Mouse (Mus musculus): Measurements from ENCODE around the gene Diaph2. TPM values are rescaled to one million over a fixed set of nuclear protein-coding genes. Genes with fewer than 3 reads are reported as not detected.

The Diaph2 gene
- polyA plus RNA-seq (2012; ENCODE audit: insufficient read depth, low replicate concordance) = 0.16 and 1.3 TPM in 2 replicates

- H3K4me3 ChIP-seq (replicated peaks) = peak within 1 kb of the TSS; percentile 91
- H3K36me3 ChIP-seq (replicated peaks; ENCODE audit: low read length) = no peaks in the 10 kb centered on the region
- 0 out of 2 replicates have a peak, but pooled peaks cover 4% of the 10 kb centered on the region for H3K4me1 ChIP-seq
- 0 out of 2 replicates have a peak, but pooled peaks cover 7% of the 10 kb centered on the region for H3K9me3 ChIP-seq
- TF ChIP-seq GATA1 (IDR thresholded peaks at IDR 0.05; ENCODE audit: borderline replicate concordance, low read length) = no peak
- TF ChIP-seq FLI1 (IDR thresholded peaks at IDR 0.05; ENCODE audit: low read length) = no peak
- H3K27me3 ChIP-seq (replicated peaks) = peaks cover 14% of the 10 kb centered on the region
Measured at GRCm38 (mm10) chrX:129749571-129750061, at the start of gene Diaph2. Gene Diaph2, plus strand, starts transcription at chrX:129749742.

DNA sequence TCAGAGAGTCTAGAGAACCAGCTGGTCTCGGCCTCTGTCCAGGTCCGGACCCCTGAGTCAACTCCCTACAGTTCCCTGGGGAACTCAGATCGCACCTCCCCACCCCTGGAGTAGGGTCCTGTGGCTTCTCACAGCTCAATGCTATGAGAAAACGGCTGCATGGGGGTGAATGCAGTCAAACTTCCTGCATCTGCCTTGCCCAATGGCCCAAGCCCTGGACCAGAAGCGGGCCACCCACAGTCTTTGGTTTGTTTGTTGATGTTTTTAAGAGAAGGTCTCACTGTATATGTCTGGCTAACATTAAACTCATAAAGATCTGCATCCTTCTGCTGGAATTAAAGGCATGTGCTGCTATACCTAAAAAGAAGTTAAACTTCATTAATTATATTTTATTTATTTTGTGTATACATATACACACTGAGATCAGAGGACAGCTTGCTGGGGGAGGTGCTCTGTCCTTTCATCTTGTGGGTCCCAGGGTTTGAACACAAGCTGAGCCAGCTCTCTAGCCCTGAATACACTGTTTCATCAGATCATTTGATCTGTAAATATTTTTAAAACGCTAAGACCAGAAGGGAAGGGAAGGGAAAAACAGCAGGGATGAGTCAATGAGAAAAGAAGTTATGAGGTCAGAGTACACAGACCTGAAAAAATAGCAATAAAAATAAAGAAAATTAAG, 47.8 kb upstream of the Diaph2 start:
- no peak overlapping the region for H3K4me3 ChIP-seq (replicated peaks)
- no peaks in the 10 kb centered on the region for H3K4me1 ChIP-seq
- peaks cover 3% of the 10 kb centered on the region for H3K27me3 ChIP-seq (replicated peaks)
- no peaks in the 10 kb centered on the region for H3K36me3 ChIP-seq (replicated peaks; ENCODE audit: low read length)
- TF ChIP-seq GATA1 (IDR thresholded peaks at IDR 0.05; ENCODE audit: borderline replicate concordance, low read length) = no peak
- no peak for TF ChIP-seq FLI1 (IDR thresholded peaks at IDR 0.05; ENCODE audit: low read length)
- no peaks in the 10 kb centered on the region for H3K9me3 ChIP-seq

DNA sequence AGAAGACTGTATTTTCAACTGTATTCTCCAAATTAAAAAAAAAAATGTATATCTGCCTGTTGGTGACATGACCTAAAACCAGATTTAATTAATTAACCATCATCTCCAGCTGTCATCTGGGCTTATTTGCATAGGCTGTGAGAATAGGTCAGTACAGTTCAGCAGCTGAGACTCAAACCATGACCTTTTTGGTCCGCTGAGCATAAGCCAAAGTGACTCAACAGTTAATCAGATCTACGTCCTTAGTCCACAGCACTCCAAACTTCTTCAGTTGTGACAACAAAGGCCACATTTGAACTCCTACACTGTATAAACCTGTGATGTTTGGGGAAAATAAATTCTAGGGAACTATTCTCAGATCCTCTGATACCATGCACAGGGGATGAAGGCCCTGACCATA, 39.9 kb upstream of the Diaph2 start:
- Histone ChIP-seq H3K27me3 (replicated peaks) (no peaks in the 10 kb centered on the region), H3K4me3 (replicated peaks) (no peak overlapping the region), H3K4me1 (no peaks in the 10 kb centered on the region), H3K9me3 (no peaks in the 10 kb centered on the region), H3K36me3 (replicated peaks; ENCODE audit: low read length) (no peaks in the 10 kb centered on the region)
- TF ChIP-seq GATA1 (IDR thresholded peaks at IDR 0.05; ENCODE audit: borderline replicate concordance, low read length) (no peak), FLI1 (IDR thresholded peaks at IDR 0.05; ENCODE audit: low read length) (no peak)

DNA sequence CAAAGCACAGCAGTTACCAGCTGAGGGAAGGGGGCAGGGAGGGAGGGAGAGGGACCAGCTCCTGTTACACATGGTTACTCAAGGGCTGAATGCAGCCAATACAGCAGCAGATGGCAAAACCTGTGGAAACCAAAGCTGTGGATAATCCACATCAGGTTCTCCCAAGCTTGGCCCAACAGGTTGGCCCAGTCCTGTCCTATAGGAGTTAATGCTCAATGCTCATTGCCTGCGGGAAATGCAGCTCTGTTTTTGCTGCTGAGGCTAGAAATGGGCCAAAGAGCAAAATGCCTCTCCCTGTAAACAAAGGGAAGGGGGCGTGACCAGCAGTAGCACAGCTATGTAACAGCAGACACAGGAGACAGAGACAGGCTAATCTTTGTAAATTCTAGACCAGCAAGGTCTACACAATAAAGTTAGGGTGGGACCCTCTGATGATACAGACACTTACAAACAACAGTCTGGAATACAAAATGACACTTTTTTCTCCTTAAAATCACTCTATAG, 20.8 kb upstream of the Diaph2 start:
- TF ChIP-seq GATA1 (IDR thresholded peaks at IDR 0.05; ENCODE audit: borderline replicate concordance, low read length) = no peak
- TF ChIP-seq FLI1 (IDR thresholded peaks at IDR 0.05; ENCODE audit: low read length) = no peak
- Histone ChIP-seq H3K9me3 (no peaks in the 10 kb centered on the region), H3K27me3 (replicated peaks) (no peaks in the 10 kb centered on the region), H3K4me3 (replicated peaks) (no peak overlapping the region), H3K36me3 (replicated peaks; ENCODE audit: low read length) (no peaks in the 10 kb centered on the region), H3K4me1 (no peaks in the 10 kb centered on the region)

GRCm38 (mm10) chrX:129736562-129736961, 13.0 kb upstream of the Diaph2 start:
- Histone ChIP-seq H3K36me3 (replicated peaks; ENCODE audit: low read length) (no peaks in the 10 kb centered on the region), H3K9me3 (no peaks in the 10 kb centered on the region), H3K4me1 (no peaks in the 10 kb centered on the region), H3K4me3 (replicated peaks) (no peak overlapping the region), H3K27me3 (replicated peaks) (no peaks in the 10 kb centered on the region)
- TF ChIP-seq FLI1 (IDR thresholded peaks at IDR 0.05; ENCODE audit: low read length) (no peak), GATA1 (IDR thresholded peaks at IDR 0.05; ENCODE audit: borderline replicate concordance, low read length) (no peak)

DNA sequence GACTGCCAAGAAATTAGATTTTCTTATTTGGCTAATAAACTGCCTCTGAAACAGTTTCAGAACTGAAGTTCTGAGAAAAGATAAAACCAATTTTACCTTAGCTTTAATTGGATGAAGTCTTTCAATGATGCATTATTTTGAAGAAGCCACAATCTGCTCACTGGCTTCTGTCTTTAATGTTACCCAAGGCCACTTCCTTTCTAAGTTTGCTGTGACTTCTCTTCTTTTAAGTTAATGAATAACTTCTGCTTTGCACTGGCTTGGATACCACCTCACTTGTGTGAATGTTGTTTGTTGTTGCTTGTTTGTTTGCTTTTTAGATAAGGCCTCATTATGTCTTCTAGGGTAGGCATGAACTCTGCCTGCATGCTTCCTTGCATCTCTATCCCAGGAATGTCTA, 10.3 kb upstream of the Diaph2 start:
- no peak overlapping the region for H3K4me3 ChIP-seq (replicated peaks)
- H3K9me3 ChIP-seq = no peaks in the 10 kb centered on the region
- no peaks in the 10 kb centered on the region for H3K36me3 ChIP-seq (replicated peaks; ENCODE audit: low read length)
- no peaks in the 10 kb centered on the region for H3K4me1 ChIP-seq
- H3K27me3 ChIP-seq (replicated peaks) = no peaks in the 10 kb centered on the region
- no peak for TF ChIP-seq FLI1 (IDR thresholded peaks at IDR 0.05; ENCODE audit: low read length)
- TF ChIP-seq GATA1 (IDR thresholded peaks at IDR 0.05; ENCODE audit: borderline replicate concordance, low read length) = no peak

DNA sequence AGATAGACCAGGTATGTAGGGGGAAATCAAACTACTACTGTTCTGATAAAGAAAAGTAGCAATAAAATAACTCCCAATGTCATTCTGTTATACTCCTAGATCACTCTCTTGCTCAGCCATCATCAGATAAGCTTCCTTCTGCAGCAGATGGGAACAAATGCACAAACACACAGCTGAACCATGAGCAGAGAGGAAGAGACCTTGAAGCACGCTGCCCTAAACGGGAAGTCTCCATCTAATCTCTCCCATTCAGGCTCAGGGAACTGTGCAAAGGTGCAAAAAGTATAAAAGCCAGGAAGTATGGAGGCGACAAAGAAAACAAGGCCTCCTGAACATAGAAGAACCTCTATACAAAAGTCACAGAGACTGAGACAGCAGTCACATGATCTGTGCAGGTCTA, 6.6 kb upstream of the Diaph2 start:
- Histone ChIP-seq H3K9me3 (no peaks in the 10 kb centered on the region), H3K36me3 (replicated peaks; ENCODE audit: low read length) (no peaks in the 10 kb centered on the region), H3K4me3 (replicated peaks) (no peak overlapping the region), H3K4me1 (no peaks in the 10 kb centered on the region), H3K27me3 (replicated peaks) (no peaks in the 10 kb centered on the region)
- TF ChIP-seq GATA1 (IDR thresholded peaks at IDR 0.05; ENCODE audit: borderline replicate concordance, low read length) (no peak), FLI1 (IDR thresholded peaks at IDR 0.05; ENCODE audit: low read length) (no peak)

DNA sequence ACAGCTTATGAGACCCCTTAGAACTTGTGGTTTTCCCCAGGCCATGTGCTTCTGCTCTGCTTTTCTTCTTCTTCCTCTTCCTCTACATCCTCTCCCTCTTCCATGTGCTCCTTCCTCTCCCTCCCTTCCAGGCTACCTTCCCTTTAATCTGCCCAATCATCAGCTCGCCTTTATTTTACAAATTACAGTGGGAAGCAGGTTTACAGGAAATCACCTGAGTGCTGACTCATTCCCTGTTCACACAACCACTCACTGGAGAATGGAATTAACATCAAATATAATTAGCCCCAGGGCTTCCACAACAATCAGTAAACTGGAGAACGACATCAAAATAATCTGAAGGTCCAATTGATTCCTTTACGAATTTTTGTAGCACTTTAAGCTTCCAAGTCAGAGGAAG, 3.6 kb upstream of the Diaph2 start:
- Histone ChIP-seq H3K9me3 (0 out of 2 replicates have a peak, but pooled peaks cover 7% of the 10 kb centered on the region), H3K27me3 (replicated peaks) (peaks cover 14% of the 10 kb centered on the region), H3K4me1 (0 out of 2 replicates have a peak, but pooled peaks cover 4% of the 10 kb centered on the region), H3K4me3 (replicated peaks) (no peak overlapping the region), H3K36me3 (replicated peaks; ENCODE audit: low read length) (no peaks in the 10 kb centered on the region)
- TF ChIP-seq FLI1 (IDR thresholded peaks at IDR 0.05; ENCODE audit: low read length) = no peak
- no peak for TF ChIP-seq GATA1 (IDR thresholded peaks at IDR 0.05; ENCODE audit: borderline replicate concordance, low read length)

DNA sequence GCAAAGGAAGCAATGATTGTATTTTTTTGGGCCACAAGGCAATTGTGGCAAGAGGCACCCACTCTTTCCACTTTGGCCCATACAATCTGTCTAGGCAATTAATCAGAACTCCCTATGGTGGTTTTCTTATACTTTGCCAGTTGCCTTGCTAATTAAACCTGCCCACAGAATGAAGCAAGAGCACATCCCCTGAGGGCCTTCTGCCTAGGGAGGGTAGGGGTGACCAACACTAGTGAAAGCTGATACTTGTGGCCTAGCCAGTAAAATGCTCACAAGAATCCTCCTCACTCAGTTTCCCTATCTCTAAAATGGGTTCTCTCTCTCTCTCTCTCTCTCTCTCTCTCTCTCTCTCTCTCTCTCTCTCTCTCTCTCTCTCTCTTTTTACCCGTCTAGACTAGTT, 440 bp upstream of the Diaph2 start:
- Histone ChIP-seq H3K27me3 (replicated peaks) (peaks cover 14% of the 10 kb centered on the region), H3K36me3 (replicated peaks; ENCODE audit: low read length) (no peaks in the 10 kb centered on the region), H3K9me3 (0 out of 2 replicates have a peak, but pooled peaks cover 7% of the 10 kb centered on the region), H3K4me3 (replicated peaks) (peak overlapping the region; percentile 91), H3K4me1 (0 out of 2 replicates have a peak, but pooled peaks cover 4% of the 10 kb centered on the region)
- TF ChIP-seq GATA1 (IDR thresholded peaks at IDR 0.05; ENCODE audit: borderline replicate concordance, low read length) (no peak), FLI1 (IDR thresholded peaks at IDR 0.05; ENCODE audit: low read length) (no peak)

- TF ChIP-seq GATA1 (IDR thresholded peaks at IDR 0.05; ENCODE audit: borderline replicate concordance, low read length) (no peak), FLI1 (IDR thresholded peaks at IDR 0.05; ENCODE audit: low read length) (no peak)
- Histone ChIP-seq H3K4me3 (replicated peaks) (peak overlapping the region; percentile 91), H3K27me3 (replicated peaks) (peaks cover 14% of the 10 kb centered on the region), H3K4me1 (0 out of 2 replicates have a peak, but pooled peaks cover 4% of the 10 kb centered on the region), H3K9me3 (0 out of 2 replicates have a peak, but pooled peaks cover 7% of the 10 kb centered on the region), H3K36me3 (replicated peaks; ENCODE audit: low read length) (no peaks in the 10 kb centered on the region)
Measured at GRCm38 (mm10) chrX:129750094-129750569, 590 bp downstream of the Diaph2 start.

All from megakaryocyte, embryonic 14.5 days (primary cell).